Mouse (Mus musculus): ENCODE measurements around the gene Donson.
"Not testable (repeated sequence)": the region's sequence is repeated elsewhere in the genome, so short reads cannot be mapped to it uniquely, and the experiment has no call there.

The Donson gene

DNA sequence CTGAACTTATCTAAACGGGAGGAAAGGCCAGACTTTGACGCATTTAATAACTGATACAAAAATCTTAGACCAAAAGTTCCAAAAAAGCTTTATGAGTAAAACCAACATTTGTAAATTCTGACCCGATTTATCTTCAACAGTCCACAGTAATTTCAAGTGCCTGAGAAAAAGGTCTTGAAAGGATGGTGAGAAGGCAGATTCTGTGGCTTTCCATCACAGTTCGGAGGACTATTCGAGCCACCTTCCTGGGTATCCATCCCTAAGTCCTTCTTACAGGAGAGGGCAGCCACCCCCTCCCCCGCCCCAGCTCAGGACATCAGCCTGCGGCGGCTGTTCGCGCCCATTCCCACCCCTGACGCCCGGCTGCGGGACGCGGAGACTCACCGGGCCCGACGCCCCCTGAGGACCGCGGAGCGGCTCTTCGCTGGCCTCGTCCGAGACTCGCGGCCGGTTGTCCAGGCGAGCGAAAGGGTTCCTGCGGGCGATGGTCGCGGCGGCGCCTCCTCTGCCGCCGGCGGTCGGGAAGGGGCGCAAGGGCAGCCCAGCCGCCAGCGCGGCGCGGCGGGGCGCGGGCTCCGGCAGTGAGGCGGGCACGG lies 449 bp downstream of the Donson start:
- DNase-seq = no peak

DNA sequence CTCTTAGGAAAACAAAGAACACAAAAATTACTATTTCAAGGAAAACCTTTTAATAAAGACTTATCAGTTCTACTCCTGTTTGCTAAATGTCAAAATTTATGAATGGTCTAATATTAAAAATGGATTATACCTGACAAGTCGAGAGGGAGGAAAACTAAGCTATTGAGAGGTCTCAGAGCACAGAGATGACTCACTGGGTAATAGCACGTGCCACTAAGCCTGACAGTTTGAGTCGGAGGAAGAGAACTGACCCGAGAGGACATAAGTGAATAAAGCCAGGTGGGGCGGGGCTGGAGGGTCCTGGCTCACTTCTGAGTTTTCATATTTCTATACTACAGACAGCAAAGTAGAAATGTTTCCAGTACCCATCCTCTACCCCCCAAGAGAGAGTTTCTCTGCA lies 2.2 kb downstream of the Donson start:
- DNase-seq = no peak

DNA sequence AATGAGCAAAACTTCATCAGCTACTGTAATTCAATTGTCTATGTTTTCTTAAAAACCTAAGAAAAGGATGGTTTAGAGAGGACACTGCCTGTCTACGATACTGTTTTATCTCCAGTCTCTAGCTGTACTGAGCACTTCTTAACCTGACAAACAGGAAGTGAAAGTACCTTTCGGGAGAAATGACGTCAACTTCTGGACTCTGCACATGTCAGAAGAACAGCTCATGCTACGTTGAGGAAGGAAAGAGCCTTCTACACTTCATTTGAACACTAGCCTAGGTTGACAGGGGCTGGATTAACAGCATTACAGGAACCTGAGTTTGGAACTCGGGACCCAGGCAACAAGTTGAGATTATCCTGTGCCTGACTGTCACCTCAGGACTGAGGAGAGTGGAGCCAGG lies 3.0 kb downstream of the Donson start:
- peak; percentile 40 for DNase-seq

- DNase-seq = no peak
Measured at GRCm38 (mm10) chr16:91680656-91681055, 7.9 kb downstream of the Donson start.

- peak; percentile 16 for DNase-seq
Measured at GRCm38 (mm10) chr16:91678147-91678911, 10.2 kb downstream of the Donson start.

DNA sequence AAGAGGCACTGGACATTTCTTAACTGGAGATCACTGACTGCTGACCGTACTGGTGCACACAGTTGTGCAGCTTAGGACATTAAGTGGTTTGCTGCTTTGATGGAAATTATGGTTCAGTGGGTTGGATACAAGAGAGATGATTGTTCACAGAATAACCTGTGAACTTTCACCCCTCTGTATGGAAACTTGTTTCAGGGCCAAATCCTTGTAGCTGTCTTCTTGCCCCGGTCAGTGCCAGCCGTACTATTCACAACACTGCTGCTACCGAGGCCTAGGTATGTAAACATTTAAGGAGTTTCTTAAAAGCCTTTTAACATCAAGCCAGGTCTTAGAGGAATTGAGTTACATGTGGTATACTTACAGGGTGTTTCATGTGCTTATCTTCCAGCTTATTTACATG lies 14.1 kb downstream of the Donson start:
- DNase-seq = no peak

DNA sequence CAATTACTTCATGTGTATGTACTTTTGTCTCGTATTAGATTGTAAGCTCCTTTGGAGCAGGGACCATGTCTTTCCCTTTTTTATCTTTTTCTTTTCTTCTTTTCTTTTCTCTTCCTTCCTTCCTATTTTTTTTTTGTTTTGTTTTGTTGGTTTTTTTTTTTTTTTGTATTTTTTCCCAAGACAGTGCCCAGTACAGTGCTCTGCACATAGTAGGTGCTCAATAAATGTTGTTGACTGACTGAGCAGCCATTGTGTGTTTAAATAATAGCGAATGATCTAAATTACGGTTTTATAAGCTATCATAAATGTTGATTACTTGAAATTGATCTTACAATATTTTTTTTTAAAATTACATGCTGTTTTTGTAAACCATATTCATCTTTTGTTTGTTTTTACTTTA lies 24.8 kb downstream of the Donson start:
- DNase-seq = no peak

DNA sequence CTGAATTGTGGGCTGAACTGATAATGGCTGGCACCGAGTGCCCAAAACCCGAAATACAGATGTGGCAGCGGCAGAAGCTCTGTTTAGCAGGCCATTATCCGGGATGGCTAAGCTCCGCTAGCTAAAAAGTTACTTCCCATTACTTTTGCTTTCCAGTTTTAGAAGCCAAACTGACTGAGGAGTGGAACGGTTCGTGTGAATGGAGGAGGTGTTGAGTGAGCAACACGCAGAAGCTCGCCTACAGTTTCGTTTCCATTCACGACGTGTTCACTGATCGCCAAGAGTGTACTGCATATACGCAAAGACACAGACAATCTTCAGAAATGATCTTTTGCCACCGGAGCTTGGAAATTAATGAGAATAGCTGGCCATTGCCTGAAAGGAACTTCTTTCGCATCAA lies 26.2 kb downstream of the Donson start:
- no peak for DNase-seq

GRCm38 (mm10) chr16:91661397-91661796 lies 27.2 kb downstream of the Donson start:
- no peak for DNase-seq

DNA sequence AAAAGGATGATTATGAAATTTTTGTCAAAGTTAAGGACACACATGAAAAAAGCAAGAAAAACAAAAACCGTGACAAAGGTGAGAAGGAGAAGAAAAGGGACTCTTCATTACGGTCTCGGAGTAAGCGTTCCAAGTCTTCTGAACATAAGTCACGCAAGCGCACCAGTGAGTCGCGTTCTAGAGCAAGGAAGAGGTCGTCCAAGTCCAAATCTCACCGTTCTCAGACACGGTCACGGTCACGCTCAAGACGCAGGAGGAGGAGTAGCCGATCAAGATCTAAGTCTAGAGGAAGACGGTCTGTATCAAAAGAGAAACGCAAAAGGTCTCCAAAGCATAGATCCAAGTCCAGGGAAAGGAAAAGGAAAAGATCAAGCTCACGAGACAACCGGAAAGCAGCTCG lies 28.8 kb downstream of the Donson start:
- DNase-seq = no peak

- DNase-seq = no peak
Measured at GRCm38 (mm10) chr16:91658471-91658870, 30.1 kb downstream of the Donson start.

DNA sequence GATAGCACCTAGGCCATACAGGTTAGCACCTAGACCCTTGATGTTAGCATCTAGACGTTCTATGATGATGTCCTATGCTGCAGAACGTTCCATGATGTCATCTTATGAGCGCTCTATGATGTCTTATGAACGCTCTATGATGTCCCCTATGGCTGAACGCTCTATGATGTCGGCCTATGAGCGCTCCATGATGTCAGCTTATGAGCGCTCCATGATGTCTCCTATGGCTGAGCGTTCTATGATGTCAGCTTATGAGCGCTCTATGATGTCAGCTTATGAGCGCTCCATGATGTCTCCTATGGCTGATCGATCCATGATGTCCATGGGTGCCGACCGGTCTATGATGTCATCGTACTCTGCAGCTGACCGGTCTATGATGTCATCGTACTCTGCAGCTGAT lies 31.3 kb downstream of the Donson start:
- no peak for DNase-seq

DNA sequence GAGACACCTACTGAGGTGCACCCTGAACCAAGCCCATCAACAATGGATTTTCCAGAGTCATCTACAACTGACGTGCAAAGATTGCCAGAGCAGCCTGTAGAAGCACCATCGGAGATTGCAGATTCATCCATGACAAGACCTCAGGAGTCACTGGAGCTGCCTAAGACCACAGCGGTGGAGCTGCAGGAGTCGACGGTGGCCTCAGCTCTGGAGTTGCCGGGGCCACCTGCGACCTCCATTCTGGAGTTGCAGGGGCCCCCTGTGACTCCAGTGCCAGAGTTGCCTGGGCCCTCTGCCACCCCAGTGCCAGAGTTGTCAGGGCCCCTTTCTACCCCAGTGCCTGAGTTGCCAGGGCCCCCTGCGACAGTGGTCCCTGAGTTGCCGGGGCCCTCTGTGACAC lies 33.3 kb downstream of the Donson start:
- no peak for DNase-seq

DNA sequence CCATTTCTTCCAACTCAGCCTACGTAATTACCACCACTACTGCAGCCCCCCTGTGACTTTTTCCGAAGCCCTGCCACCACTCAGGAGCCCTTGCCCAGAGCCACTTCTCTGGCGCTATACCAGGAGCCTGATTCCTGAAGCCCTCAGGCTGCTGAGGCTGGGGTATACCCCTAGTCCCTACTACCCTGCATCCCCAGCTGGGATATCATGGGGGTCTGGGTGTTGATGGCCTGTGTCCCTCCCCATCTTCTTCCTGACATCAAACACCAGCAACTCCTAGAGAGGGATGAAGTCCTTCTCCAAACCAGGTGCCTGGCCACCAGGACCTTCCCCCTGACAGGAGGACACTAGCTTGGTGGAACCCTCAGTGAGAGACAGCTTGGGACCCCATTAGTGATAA lies 36.4 kb downstream of the Donson start:
- no peak for DNase-seq

DNA sequence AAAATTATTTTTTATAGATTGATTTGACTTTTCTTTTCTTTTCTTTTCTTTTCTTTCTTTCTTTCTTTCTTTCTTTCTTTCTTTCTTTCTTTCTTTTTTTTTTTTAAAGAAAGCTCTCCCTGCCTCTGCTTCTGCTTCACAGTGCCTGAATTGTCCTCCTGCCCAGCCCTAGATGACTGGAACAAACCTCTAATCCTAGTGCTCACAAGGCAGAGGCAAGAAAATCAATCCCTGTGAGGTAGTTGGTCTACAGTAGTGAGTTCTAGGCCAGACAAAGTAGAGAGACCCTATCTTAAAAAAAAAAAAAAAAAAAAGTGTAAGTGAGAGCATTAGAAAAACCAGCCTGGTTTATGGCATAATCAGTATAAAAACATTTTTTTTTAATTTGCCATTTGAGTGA lies 38.8 kb downstream of the Donson start:
- no peak for DNase-seq

DNA sequence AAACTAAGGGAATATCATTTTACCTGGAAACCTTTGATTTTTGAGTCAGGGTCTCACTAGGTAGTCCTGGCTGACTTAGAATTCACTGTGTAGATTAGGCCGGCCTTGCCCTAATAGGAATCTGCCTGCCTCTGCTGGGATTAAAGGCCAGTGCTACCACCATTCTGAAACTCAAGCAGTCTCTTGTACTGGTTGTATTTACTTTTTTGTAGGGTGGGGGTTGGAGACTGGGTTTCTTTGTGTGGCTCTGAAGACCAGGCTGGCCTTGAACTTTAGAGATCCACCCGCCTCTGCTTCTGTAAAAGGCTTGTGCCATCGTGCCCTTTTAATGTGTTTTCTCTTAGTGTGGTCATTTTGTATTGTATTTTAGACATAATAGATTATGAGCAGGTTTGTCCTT lies 39.3 kb downstream of the Donson start:
- no peak for DNase-seq

DNA sequence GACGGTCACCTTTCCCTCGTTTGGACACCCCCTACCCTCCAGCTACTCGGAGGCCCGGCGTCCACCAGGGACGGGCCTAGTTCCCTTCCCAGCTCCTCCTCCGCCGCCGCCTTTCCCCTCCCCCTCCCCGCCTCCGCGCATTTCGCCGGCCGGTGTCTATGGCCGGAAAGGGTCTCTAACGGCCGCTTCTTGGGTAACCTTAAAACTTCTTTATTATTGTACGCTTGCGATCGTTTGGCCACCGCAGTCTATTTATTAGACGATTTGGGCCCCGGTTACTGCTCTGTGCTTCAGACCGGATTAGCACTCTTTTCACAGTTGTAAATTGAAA lies 40.4 kb downstream of the Donson start:
- peak; percentile 84 for DNase-seq

GRCm38 (mm10) chr16:91647461-91648219 lies 40.9 kb downstream of the Donson start, which contains the start of gene Son:
Gene Son (plus strand): TSS chr16:91647506.
- DNase-seq = peak; percentile 97

GRCm38 (mm10) chr16:91646681-91647419 lies 41.7 kb downstream of the Donson start, which contains the start of gene Gart:
Gene Gart (minus strand): TSS chr16:91646952.
- peak; percentile 96 for DNase-seq

DNA sequence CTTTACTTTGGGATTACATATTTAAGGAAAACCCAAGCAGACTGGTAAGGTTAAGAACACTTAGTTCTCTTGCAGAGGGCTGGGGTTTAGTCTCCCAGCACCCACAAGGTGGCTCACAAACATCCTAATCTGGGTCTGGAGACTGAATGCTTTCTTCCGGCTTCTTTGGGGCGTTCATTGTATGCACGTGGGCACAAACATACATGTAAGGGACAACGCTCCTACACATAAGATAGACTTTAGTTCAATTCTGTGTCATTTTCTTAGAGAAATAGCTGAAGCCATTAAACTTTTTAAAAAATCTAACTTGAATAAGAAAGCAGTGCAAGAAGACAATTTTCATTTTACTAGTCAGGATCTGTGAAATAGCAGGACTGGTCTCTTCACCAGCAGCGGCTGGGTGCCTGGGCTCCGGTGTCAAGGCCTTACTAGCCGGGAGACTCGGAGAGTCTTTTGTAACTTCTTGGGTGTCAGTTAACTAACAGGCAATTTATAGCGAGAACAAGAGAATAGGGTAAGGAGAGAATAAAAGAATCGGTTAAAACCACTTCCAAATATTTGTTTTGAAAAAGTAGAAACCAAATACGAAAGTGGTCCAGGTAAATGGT lies 42.5 kb downstream of the Donson start:
- DNase-seq = peak; percentile 15

DNA sequence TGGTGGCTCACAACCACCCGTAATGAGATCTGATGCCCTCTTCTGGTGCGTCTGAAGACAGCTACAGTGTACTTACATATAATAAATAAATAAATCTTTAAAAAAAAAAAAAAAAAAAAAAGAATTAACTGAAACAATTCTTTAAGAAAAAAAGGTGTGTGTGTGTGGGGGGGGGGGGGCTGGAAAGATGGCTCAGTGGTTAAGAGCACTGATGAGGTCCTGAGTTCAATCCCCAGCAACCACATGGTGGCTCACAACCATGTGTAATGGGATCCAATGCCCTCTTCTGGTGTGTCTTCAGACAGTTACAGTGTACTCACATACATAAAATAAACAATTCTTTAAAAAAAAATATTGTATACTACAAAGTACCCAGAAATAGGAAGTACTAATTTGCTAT lies 43.1 kb downstream of the Donson start:
- not testable (repeated sequence) for DNase-seq

DNA sequence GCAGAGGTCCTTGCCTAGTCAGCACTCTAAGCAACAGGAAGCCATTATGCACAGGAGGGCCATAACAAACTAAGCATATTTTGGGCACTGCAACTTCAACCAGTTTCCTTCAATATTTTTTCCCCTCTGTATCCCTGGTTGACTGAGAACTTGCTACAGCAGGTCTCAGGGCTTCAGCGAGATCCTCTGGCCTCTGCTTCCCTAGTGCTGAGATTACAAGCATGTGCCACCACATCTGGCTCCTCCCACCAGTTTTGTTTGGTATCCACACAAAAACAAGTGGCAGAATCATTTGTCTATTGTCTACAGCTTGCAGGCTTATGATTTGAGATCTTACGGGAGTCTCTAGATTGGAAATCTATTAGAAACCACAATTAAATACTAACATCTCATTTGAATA lies 43.7 kb downstream of the Donson start:
- DNase-seq = no peak

- DNase-seq = no peak
Measured at GRCm38 (mm10) chr16:91640171-91640570, 48.4 kb downstream of the Donson start.

Data from lung, postnatal 36 days (tissue).